Mouse (Mus musculus) layer of hippocampus, adult 18-20 months (tissue): ENCODE measurements around the gene Zfp57. TPM values are rescaled to one million over a fixed set of nuclear protein-coding genes. Genes with fewer than 3 reads are reported as not detected.
A peak's percentile ranks its signal among the peaks of the same experiment; 100 is the strongest.
"Not testable (repeated sequence)": the region's sequence is repeated elsewhere in the genome, so short reads cannot be mapped to it uniquely, and the experiment has no call there.

ENCODE experiments used
- DNase-seq, 2 experiments: peaks; one replicate each; pipeline ENCODE4 v3.0.0; 2022; ENCODE audit warnings: low spot score in 2 of 2
- long read RNA-seq: library from polyadenylated mRNA; stranded (forward); transcript quantifications from one replicate; pipeline ENCODE4 v2.0.0, GENCODE M21; 2021
- total RNA-seq, 2 experiments: library from RNA; stranded (reverse); gene quantifications; 2 replicates each; pipeline ENCODE4 v1.2.3; 2021

Zfp57 gene
- total RNA-seq: 1 to 10 TPM; 8.1 to 8.7 TPM
- long read RNA-seq, partial matches to known transcripts: 0 of 4 reads
- long read RNA-seq, other reads (novel, unspliced or antisense): 2 of 4 reads

DNA sequence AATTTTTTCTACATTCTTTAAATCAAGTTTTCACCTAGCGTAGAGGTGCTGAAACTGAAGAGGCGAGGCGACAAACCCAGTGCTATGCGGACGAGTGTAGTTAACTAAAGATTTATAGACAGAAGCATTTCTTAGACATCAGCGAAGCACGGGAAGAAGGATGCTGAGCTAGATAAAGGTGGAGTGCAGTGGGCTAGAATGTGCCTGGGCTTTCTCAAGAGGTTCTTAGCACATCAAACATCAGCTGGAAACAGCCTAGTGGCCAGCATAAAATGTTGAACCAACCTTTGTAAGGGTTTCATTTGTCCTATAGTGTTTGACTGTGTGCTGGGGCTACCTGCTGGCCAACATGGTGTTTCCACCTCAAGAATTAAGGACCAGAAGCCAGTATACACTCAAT is at the start of gene Zfp57:
Zfp57 (plus strand) TSS at position 301 of the 400 bp plus-strand sequence.
- DNase-seq: no peak

DNA sequence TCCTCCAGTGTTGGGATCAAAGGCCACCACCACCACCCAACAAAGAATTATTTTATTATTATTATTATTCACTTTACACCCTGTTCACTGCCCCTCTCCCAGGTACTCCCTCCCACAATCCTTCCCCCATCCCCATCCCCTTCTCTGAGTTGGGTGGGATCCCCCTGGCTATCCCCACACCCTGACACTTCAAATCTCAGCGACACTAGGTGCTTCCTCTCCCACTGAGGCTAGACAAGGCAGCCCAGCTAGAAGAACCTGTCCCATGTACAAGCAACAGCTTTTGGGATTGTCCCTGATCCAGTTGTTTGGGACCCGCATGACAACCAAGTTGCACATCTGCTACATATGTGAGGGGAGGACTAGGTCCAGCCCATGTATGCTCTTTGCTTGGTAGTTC is 48.3 kb upstream of the Zfp57 start:
- DNase-seq: no peak

DNA sequence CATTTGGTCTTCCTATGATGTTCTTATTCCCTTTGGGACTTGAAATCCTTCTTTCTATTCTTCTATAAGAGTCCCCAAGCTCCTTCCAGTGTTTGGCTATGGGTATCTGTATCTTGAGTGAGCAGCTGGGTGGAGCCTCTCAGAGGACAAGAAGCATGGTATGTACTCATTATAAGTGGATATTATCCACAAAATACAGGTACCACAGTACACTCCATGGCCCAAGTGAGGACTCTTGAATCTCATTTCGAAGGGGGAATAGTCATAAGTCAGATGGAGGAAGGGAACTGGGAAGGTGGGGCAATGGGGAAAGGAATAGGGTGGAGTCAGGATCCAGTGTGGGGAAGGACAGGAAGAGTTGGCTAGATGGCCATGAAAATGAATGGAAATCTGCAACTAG is 47.9 kb upstream of the Zfp57 start:
- no peak for DNase-seq

GRCm38 (mm10) chr17:36957999-36958743 is 42.8 kb upstream of the Zfp57 start, which contains the start of the genes Znrd1 and Znrd1as:
Gene Znrd1, minus strand, starts transcription at chr17:36958559.
Gene Znrd1as, plus strand, starts transcription at chr17:36958592.
- DNase-seq: peak; percentile 94 to 98

GRCm38 (mm10) chr17:36958884-36959283 is 42.1 kb upstream of the Zfp57 start:
- DNase-seq: no peak

GRCm38 (mm10) chr17:36961125-36961524 is 39.8 kb upstream of the Zfp57 start:
- DNase-seq: no peak

GRCm38 (mm10) chr17:36966875-36967274 is 34.1 kb upstream of the Zfp57 start:
- DNase-seq: no peak

DNA sequence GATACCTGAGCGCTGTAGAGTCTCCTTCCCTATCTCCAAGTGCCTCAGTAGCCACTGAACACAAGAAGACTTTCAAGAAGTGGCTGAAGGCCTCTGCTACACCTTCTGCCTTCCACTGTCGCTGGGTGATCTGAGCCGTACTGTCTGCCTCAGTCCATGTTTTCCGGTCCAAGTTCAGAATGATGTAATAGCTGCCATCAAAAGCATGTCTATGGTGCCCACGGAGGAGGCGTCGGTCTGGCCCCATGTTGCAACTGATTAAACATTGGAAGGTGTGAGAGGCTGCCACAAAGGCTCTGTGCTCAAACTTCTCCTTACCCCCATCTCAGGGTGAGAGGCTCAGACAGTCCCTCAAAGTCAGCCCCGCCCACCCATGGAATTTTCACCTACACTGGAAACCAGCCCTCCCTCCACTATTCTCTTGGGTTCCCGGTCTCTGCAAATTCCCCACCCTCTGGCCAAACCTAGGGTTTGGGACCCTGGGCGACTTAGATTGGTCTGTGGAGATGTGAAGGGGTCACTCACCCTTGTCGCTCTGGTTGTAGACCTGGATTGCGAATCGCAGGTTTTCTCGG is 30.6 kb upstream of the Zfp57 start:
- DNase-seq: no peak

- DNase-seq: no peak
Measured at GRCm38 (mm10) chr17:36971172-36971850, 29.7 kb upstream of the Zfp57 start.

DNA sequence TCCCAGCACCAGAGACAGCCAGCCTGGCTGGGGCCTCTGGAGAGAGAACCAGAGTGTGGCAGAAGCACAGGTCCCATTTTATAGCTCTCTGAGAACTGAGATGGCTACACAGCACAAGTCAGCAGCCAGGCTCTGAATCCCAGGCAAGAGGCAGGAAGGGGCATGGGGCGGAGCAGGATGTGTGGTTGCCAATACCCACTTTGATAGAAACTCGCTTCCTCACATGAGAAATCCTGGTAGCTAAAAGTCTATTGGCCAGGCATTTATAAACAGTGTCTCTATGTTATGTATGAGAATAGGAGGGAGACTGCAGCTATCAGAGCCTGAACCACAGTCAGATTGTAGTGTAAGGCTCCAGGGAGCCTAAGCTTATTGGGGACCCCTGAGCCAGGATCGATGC is 28.2 kb upstream of the Zfp57 start:
- no peak for DNase-seq

- DNase-seq: no peak
Measured at GRCm38 (mm10) chr17:36973271-36973787, 27.6 kb upstream of the Zfp57 start.

DNA sequence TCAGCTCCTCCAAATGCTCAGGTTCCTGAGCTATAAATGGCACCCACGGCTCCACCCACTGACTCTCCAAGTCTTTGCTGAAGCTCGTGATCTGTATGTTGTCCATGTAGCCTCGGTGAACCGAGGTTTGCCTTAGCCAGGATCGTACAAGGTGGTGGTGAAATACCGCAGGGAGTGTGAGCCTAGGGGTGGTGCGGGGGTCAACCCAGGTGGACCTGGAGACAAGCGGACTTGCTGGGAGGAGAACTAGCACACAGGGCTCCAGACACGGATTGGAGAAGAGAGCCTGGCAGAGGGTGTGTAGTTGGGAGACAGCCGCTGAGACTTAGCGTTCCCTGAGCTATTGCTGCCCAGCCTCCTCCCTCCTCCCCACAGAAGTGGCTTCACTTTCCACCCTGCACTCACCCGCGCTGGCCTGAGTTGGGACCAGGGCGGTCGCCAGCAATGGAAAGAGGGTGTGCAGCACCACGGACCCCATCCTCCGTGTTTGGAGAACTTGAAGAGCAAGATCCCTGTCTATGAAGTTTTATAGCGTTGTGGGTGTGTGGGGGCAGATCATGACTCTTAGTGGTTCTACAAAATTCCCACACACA is 19.6 kb upstream of the Zfp57 start, which contains the start of gene 2410137M14Rik:
2410137M14Rik (minus strand) TSS at position 17 of the 593 bp plus-strand sequence.
- peak; percentile 15 to 38 for DNase-seq

DNA sequence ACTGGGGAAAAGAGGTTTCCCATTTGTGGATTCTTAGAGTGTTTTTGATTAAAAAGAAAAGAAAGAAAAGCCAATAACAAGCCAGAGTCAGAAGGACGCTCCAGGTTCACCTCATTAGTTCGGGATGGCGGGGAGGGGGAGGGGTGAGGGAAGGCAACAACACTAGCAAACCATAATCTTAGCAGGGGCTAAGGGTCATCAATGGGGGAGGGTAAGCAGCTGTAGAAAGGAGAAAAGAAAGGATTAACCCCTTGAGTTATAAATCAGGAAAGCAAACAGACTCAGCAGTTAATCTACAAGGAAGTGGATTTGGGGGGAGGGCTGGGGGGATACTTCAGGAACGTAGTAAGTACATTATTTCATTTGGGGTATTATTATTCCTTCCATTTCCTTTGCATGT is 19.1 kb upstream of the Zfp57 start:
- no peak for DNase-seq

DNA sequence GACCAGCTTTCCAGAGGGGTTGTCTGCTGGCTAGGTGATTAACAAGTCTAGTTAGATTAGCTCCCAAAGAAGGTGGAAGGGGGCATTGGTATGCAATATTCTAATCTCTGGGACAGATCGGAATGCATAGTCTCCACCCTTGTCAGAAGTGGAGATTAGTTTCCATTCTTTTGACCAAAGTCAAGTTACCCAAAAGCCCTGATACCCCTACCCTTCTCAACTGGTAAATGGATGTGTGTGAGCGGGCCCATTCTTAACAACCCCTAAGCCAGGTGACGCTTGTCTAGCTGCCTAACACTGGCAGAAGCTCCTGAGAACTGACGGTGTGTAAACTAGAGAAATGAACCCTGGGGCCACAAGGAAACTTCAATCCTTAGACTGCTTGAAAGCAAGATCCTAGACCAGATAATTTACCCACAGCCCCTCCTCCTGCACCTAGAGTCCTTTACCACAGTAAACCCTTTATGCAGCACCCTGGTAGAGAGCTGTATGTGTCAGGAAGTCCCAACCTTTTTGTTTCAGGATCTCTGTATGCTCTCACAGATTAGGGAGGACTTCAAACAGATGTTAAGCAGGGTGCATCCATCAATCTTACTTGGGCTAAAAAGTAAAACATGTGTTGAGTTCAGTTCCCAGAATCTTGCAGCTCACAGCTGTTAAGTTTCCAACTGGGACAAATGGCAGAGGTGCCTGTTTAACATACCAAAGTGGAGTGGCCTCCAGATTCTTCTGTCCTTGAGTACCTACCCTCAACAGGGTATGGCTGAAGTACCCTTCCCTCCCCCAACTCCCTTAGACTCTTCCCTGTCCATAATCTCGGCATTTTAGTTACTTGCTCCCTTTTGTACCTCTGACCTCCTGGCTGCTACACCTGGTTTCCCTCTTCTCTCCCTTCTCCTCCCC is 18.5 kb upstream of the Zfp57 start:
- DNase-seq: no peak

DNA sequence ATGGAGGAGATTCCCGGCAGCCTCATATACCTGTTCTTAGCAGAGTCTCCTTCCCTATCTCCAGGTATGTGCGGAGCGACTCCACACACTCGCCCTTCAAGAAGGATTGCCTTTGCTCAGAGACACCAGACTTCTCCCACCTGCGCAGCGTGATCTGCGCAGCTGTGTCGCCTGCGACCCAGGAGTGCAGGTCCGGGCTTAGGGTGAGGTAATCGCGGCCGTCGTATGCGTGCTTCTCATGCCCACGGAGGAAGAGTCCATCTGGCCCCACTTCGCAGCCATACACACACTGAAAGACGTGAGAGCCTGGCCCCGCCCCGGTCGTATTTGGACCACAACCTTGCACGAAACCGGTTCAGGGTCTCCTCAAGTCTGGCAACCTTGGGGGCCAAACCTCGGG is 12.5 kb upstream of the Zfp57 start:
- no peak for DNase-seq

DNA sequence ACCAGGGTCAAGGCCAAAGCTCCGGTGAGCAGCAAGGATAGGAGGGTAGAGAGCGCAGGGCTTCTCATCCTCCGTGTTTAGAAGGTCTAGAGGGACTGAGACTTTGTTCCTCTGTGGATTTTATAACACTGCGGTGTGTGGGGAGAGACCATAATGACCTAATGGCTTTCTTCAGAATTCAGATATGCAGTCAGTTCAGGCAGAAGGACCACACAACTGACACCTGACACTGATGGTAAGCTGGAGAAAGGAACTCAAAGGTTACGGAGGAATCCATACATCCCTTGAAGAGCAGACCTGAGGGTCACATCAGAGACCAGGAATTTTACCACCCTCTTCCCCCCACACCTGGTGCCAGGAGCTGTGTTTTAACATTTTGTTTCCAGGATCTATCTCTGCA is 11.5 kb upstream of the Zfp57 start, which contains the start of gene H2-M5:
H2-M5 (minus strand) TSS at position 101 of the 400 bp plus-strand sequence.
- DNase-seq: no peak

DNA sequence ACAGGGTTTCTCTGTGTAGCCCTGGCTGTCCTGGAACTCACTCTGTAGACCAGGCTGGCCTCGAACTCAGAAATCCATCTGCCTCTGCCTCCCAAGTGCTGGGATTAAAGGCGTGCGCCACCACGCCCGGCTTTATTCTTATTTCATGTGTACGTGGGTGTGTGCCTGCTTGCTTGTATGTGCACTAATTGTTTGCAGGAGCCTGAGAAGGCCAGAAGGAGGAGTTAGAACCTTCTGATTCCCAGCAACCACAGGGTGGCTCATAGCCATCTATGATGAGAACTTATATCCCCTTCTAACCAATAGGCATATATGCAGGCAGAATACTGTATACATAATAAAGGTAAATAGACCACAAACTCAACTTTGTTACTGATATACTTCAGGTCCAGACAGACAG is 10.3 kb upstream of the Zfp57 start:
- DNase-seq: not testable (repeated sequence)

DNA sequence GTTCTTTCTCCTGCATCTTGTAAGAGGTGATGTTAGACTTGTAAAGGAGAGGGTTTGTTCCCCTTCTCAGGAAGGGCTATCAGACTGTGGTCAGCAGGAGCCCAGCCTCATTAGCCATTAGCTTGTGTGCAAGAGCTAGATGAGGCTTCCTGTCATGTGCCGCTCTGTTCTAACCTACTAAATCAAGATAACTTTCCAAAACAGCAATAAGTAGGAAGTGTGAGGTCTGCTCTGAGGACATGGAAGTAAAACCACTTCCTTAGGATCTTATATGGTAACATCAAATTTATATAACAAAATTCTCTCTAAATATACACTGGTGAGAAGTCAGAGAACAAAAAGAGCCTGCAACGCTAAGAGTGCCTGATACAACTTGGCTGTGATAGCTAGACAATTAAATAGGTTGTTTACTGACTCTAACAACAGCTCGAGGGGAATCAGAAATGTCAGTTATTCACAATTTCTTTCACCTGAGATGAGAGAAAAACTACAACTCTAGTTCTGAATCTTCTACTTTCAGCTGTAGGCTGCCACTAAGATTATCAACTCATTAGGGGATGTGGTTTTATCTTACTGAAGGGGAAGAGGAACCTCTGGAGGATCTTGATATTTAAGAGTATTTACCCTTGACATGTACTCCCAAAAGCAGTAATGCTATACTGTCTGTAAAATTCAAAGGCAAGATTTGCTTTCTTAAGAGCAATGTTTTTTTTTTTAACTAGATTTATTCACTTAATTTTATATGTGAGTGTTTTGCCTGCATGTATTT is 8.4 kb upstream of the Zfp57 start:
- no peak for DNase-seq

GRCm38 (mm10) chr17:36993770-36994325 is 7.1 kb upstream of the Zfp57 start:
- DNase-seq: no peak
